Mouse (Mus musculus): Measurements from ENCODE around the gene Steap1. TPM values are rescaled to one million over a fixed set of nuclear protein-coding genes. Genes with fewer than 3 reads are reported as not detected.

Gene Steap1
- total and polyA plus RNA-seq, 3 experiments = 0.33 TPM; not detected in 2

DNA sequence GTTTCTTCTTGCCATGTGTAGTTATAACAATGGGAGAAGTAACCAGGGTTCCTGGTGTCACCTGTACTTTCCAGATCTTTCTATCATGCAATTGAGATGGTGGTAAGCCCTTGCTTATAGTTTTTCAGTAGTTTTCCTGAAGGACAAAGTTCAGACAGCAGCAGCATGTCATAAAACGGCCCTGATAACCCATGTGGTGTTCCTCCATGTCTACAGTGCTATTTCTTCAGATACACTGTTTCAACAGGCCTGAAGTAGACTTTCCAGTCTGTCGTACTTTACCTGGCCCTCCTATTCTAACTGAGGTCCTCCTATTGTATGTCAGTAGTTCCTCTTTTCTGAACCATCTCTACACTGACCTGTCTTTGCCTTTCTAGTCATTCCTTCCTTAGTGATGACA, 16.3 kb downstream of the Steap1 start:
- no peak for TF ChIP-seq POLR2A (IDR thresholded peaks at IDR 0.05; ENCODE audit: insufficient read depth, low read depth, low read length)
- no peak for TF ChIP-seq EP300 (IDR thresholded peaks at IDR 0.05; ENCODE audit: insufficient read depth, low read depth, low read length)
- TF ChIP-seq CTCF (IDR thresholded peaks at IDR 0.05) = no peak
- DNase-seq = no peak
- intact Hi-C loops (cut with DNase I) = no loop called here
- Histone ChIP-seq H3K27me3 (ENCODE audit: control insufficient read depth, insufficient read depth, low read length) (no peaks in the 10 kb centered on the region), H3K27ac (no peak overlapping the region), H3K36me3 (ENCODE audit: control insufficient read depth, insufficient read depth, low read length) (no peaks in the 10 kb centered on the region), H3K79me2 (replicated peaks; ENCODE audit: control insufficient read depth, insufficient read depth, low read length) (no peaks in the 10 kb centered on the region), H3K9ac (ENCODE audit: low read depth, low read length) (no peak overlapping the region), H3K4me3 (no peak overlapping the region), H3K4me1 (ENCODE audit: control insufficient read depth, insufficient read depth, low read length) (no peaks in the 10 kb centered on the region)
- WGBS = 66% methylated on average over 2 of the region's 2 CpGs

DNA sequence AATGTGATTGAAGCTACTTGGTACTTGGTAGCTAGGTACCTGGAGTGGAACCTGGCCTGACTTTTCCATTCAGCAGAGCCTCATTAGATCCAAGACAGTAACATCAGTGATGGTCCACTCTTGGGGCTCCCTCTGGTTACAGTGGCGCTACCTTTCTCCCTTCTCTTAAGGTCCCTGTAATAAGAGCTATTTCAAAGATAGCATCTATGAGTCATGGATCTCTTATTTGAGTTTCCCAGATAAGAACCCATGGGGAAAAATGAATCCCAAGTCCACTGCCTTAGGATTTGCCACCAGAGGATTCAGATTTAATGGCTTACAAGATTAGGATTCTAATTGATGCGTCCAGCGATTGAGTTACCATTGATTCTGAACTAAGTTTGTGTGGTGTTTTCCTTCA, 16.9 kb downstream of the Steap1 start:
- Histone ChIP-seq H3K4me1 (ENCODE audit: control insufficient read depth, insufficient read depth, low read length) (no peaks in the 10 kb centered on the region), H3K27ac (no peak overlapping the region), H3K9ac (ENCODE audit: low read depth, low read length) (no peak overlapping the region), H3K4me3 (no peak overlapping the region), H3K27me3 (ENCODE audit: control insufficient read depth, insufficient read depth, low read length) (no peaks in the 10 kb centered on the region), H3K79me2 (replicated peaks; ENCODE audit: control insufficient read depth, insufficient read depth, low read length) (no peaks in the 10 kb centered on the region), H3K36me3 (ENCODE audit: control insufficient read depth, insufficient read depth, low read length) (no peaks in the 10 kb centered on the region)
- 92% methylated on average over 3 of the region's 3 CpGs for WGBS
- DNase-seq = no peak
- intact Hi-C loops (cut with DNase I) = no loop called here
- TF ChIP-seq CTCF (IDR thresholded peaks at IDR 0.05) = no peak
- no peak for TF ChIP-seq POLR2A (IDR thresholded peaks at IDR 0.05; ENCODE audit: insufficient read depth, low read depth, low read length)
- no peak for TF ChIP-seq EP300 (IDR thresholded peaks at IDR 0.05; ENCODE audit: insufficient read depth, low read depth, low read length)

DNA sequence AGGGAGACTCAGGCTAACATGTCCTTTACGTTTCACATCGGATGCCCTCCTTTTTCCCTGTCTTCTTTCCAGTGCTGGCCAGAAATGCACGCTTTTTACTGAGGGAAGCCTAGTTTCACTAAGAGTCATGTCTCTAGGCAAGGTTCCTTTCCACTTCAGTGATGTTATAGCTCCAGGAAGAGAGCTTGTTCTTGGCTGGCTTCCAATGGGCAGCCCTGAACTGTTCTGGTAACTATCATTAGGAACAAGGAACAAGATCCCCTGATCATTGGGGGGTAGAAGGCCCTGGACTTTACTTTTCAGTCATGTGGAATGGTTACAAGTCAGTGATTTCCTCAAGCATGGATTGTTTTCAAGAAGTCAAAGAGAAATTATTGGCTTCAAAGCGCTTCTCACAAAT, 19.2 kb downstream of the Steap1 start:
- Histone ChIP-seq H3K79me2 (replicated peaks; ENCODE audit: control insufficient read depth, insufficient read depth, low read length) (no peaks in the 10 kb centered on the region), H3K36me3 (ENCODE audit: control insufficient read depth, insufficient read depth, low read length) (no peaks in the 10 kb centered on the region), H3K4me3 (no peak overlapping the region), H3K27ac (no peak overlapping the region), H3K4me1 (ENCODE audit: control insufficient read depth, insufficient read depth, low read length) (no peaks in the 10 kb centered on the region), H3K9ac (ENCODE audit: low read depth, low read length) (no peak overlapping the region), H3K27me3 (ENCODE audit: control insufficient read depth, insufficient read depth, low read length) (no peaks in the 10 kb centered on the region)
- intact Hi-C loops (cut with DNase I) = no loop called here
- no peak for DNase-seq
- no peak for TF ChIP-seq EP300 (IDR thresholded peaks at IDR 0.05; ENCODE audit: insufficient read depth, low read depth, low read length)
- 79% methylated on average over 4 of the region's 4 CpGs for WGBS

DNA sequence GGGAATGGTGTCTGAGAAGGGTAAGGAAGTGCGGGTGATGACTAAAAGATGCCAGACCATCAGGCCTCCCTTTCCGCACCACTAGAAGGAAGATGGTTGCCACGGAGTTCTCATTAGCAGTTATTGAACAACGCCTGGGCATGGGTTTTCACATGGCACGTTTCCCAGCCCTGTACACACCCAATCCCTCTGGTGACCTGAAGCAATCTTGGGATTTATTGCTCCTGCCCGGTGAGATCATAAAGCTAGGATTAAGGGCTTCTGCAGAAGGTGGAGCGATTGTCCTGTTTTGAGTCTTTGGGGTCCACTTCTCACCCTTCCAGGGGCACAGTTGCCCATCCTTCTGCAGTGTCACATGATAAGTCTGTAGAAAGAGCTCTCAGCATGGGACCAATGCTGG, 26.9 kb downstream of the Steap1 start:
- intact Hi-C loops (cut with DNase I) = no loop called here

DNA sequence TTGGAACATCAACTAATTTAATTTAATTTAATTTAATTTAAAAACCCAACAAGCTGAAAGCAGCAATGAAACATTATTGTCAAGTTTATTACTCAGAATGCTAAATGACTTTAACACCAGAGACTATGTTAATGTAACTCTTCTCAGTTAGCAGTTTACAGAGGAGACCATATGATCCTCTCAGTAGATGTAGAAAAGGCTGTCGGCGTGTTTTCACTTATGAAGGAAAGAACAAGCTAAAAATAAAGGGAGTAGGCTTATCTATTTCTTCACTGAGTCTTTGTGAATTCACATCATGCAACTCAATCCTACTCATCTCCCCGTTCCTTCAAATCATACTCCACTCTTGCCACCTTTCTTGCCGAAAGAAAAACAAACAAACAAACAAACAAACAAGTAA, 38.1 kb downstream of the Steap1 start:
- Histone ChIP-seq H3K4me1 (ENCODE audit: control insufficient read depth, insufficient read depth, low read length) (no peaks in the 10 kb centered on the region), H3K79me2 (replicated peaks; ENCODE audit: control insufficient read depth, insufficient read depth, low read length) (no peaks in the 10 kb centered on the region), H3K9ac (ENCODE audit: low read depth, low read length) (no peak overlapping the region), H3K4me3 (no peak overlapping the region), H3K36me3 (ENCODE audit: control insufficient read depth, insufficient read depth, low read length) (no peaks in the 10 kb centered on the region), H3K27ac (no peak overlapping the region), H3K27me3 (ENCODE audit: control insufficient read depth, insufficient read depth, low read length) (no peaks in the 10 kb centered on the region)
- intact Hi-C loops (cut with DNase I) = no loop called here
- DNase-seq = no peak
- WGBS = 51% methylated on average over 4 of the region's 4 CpGs
- TF ChIP-seq EP300 (IDR thresholded peaks at IDR 0.05; ENCODE audit: insufficient read depth, low read depth, low read length) = no peak

More for the DNA sequence above, 26.9 kb downstream of the Steap1 start:
- TF ChIP-seq CTCF (IDR thresholded peaks at IDR 0.05) = no peak
- no peak for TF ChIP-seq EP300 (IDR thresholded peaks at IDR 0.05; ENCODE audit: insufficient read depth, low read depth, low read length)
- no peak for TF ChIP-seq POLR2A (IDR thresholded peaks at IDR 0.05; ENCODE audit: insufficient read depth, low read depth, low read length)
- no peaks in the 10 kb centered on the region for H3K27me3 ChIP-seq (ENCODE audit: control insufficient read depth, insufficient read depth, low read length)
- no peak for DNase-seq
- no peaks in the 10 kb centered on the region for H3K79me2 ChIP-seq (replicated peaks; ENCODE audit: control insufficient read depth, insufficient read depth, low read length)
- no peak overlapping the region for H3K4me3 ChIP-seq
- H3K27ac ChIP-seq = no peak overlapping the region
- 81% methylated on average over 7 of the region's 7 CpGs for WGBS
- H3K9ac ChIP-seq (ENCODE audit: low read depth, low read length) = no peak overlapping the region
- no peaks in the 10 kb centered on the region for H3K4me1 ChIP-seq (ENCODE audit: control insufficient read depth, insufficient read depth, low read length)
- no peaks in the 10 kb centered on the region for H3K36me3 ChIP-seq (ENCODE audit: control insufficient read depth, insufficient read depth, low read length)

GRCm38 (mm10) chr5:5707341-5708278, 41.5 kb downstream of the Steap1 start:
- TF ChIP-seq POLR2A (IDR thresholded peaks at IDR 0.05; ENCODE audit: insufficient read depth, low read depth, low read length) = no peak
- no peak for TF ChIP-seq EP300 (IDR thresholded peaks at IDR 0.05; ENCODE audit: insufficient read depth, low read depth, low read length)
- no peak for TF ChIP-seq CTCF (IDR thresholded peaks at IDR 0.05)

More at GRCm38 (mm10) chr5:5707341-5708278, 41.5 kb downstream of the Steap1 start:
- intact Hi-C loops (cut with DNase I) = no loop called here
- no peak for DNase-seq
- H3K27ac ChIP-seq = no peak overlapping the region
- H3K9ac ChIP-seq (ENCODE audit: low read depth, low read length) = no peak overlapping the region
- H3K79me2 ChIP-seq (replicated peaks; ENCODE audit: control insufficient read depth, insufficient read depth, low read length) = no peaks in the 10 kb centered on the region
- no peaks in the 10 kb centered on the region for H3K36me3 ChIP-seq (ENCODE audit: control insufficient read depth, insufficient read depth, low read length)
- no peaks in the 10 kb centered on the region for H3K27me3 ChIP-seq (ENCODE audit: control insufficient read depth, insufficient read depth, low read length)
- no peak overlapping the region for H3K4me3 ChIP-seq
- no peaks in the 10 kb centered on the region for H3K4me1 ChIP-seq (ENCODE audit: control insufficient read depth, insufficient read depth, low read length)
- 64% methylated on average over 13 of the region's 13 CpGs for WGBS

Measured in heart, adult 2 months (tissue).